Mouse (Mus musculus) lung, embryonic 16.5 days (tissue): ENCODE measurements around the gene St6galnac3. TPM values are rescaled to one million over a fixed set of nuclear protein-coding genes. Genes with fewer than 3 reads are reported as not detected.

ENCODE experiments used
- ATAC-seq: fragments of 200-750 bp; cut with Nextera tagmentation; 2 replicates; pipeline ENCODE4 v1.8.0; 2017; ENCODE audit warnings: low read depth, mild to moderate bottlenecking, moderate library complexity
- H3K27ac ChIP-seq: fragments of 300-500 bp; sonication (generic); 2 replicates; pipeline ENCODE4 v1.5.1; 2014; ENCODE audit warnings: mild to moderate bottlenecking, control low read depth, low read length
- H3K27me3 ChIP-seq: fragments of 300-500 bp; sonication (generic); 2 replicates; pipeline ENCODE4 v1.6.1; 2014; ENCODE audit warnings: low read depth, low read length, mixed read lengths; ENCODE audit not compliant: control insufficient read depth, insufficient read depth
- H3K36me3 ChIP-seq: fragments of 300-500 bp; sonication (generic); 2 replicates; pipeline ENCODE4 v1.6.1; 2014; ENCODE audit warnings: low read length; ENCODE audit not compliant: control insufficient read depth, insufficient read depth
- H3K4me1 ChIP-seq: fragments of 300-500 bp; sonication (generic); replicated peaks from 2 replicates; pipeline ENCODE4 v1.6.1; 2014; ENCODE audit warnings: low read length, mixed read lengths; ENCODE audit not compliant: control insufficient read depth, insufficient read depth
- H3K4me2 ChIP-seq: fragments of 300-500 bp; sonication (generic); 2 replicates; pipeline ENCODE4 v1.6.1; 2014; ENCODE audit warnings: low read depth, low read length, control low read depth
- H3K4me3 ChIP-seq: fragments of 300-500 bp; sonication (generic); 2 replicates; pipeline ENCODE4 v1.5.1; 2014; ENCODE audit warnings: mild to moderate bottlenecking, low read length, control low read depth
- H3K9ac ChIP-seq: fragments of 300-500 bp; sonication (generic); 2 replicates; pipeline ENCODE4 v1.6.1; 2014; ENCODE audit warnings: low read length, control low read depth
- H3K9me3 ChIP-seq: fragments of 300-500 bp; sonication (generic); 2 replicates; pipeline ENCODE4 v1.6.1; 2016; ENCODE audit warnings: low read length; ENCODE audit not compliant: control insufficient read depth
- WGBS: fragments of 180-500 bp; shearing (Covaris S2); extraction: QIAGEN DNeasy Blood & Tissue Kit; methylation state at CpG from one replicate; pipeline ENCODE4 v1.1.7; 2014; 5-methylcytosine and 5-hydroxymethylcytosine counted together
- microRNA-seq: library from miRNA; unstranded; fragments of <30 nt; microRNA quantifications from one replicate; pipeline ENCODE4, GENCODE M21; 2016
- polyA plus RNA-seq: library from polyadenylated mRNA; unstranded; fragments of >200 nt; fragmentation: Nextera tagmentation; extraction: Ambion mirVana; gene quantifications from 2 replicates; pipeline ENCODE4 v1.2.1, GENCODE M21; 2015

The St6galnac3 gene
- polyA plus RNA-seq, 1 experiment from 2014 or later, result 28.4 TPM

DNA sequence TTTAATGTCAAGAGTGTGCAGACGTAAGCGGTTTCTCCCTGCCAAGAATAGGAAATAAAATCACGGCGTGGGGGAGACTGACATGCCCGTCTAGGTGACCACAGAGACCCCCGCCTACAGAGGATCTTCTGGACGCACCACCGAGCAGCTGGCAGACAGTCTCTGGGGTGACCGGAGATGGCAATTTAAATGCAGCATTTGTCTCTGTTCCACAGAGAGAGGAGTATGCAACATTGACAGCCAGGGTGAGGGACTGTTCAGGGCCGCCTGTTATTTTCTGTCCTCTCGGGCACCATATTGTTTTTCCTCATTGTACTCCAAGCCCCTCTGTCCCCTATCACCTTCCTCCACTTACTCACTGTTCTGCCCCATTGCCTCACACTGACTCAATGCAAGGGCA, 555.2 kb downstream of the St6galnac3 start:
- no peak for ATAC-seq
- Histone ChIP-seq H3K27ac (no peak overlapping the region), H3K9ac (no peak overlapping the region), H3K27me3 (no peaks in the 10 kb centered on the region), H3K4me2 (no peak overlapping the region), H3K4me3 (no peak overlapping the region), H3K36me3 (no peaks in the 10 kb centered on the region), H3K4me1 (no peaks in the 10 kb centered on the region), H3K9me3 (no peaks in the 10 kb centered on the region)
- WGBS, result 82% methylated on average over 11 of the region's 11 CpGs

DNA sequence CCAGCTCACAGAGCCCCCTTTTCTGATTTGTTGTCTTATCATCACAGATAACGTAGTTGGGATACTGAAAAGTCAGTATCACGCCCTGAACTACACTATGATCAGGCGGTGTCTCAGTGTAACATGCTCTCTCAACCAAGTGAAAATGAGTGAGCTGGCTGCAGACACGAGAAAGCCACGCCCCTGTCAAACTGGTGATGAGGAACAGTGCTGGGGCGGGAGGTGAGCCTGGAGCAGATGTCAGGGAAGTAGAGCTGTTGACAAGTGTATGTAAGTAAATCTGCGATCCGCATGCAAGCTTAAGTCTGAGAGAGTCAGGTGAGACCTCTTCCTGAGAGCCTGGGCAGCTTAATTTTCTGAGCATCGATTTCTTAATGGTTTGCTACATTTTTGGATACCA, 563.3 kb downstream of the St6galnac3 start:
- no peaks in the 10 kb centered on the region for H3K4me1 ChIP-seq
- ATAC-seq, result no peak
- 35% methylated on average over 9 of the region's 9 CpGs for WGBS
- H3K4me2 ChIP-seq, result no peak overlapping the region
- no peak overlapping the region for H3K4me3 ChIP-seq
- no peak overlapping the region for H3K27ac ChIP-seq
- no peaks in the 10 kb centered on the region for H3K36me3 ChIP-seq
- H3K27me3 ChIP-seq, result no peaks in the 10 kb centered on the region
- H3K9me3 ChIP-seq, result no peaks in the 10 kb centered on the region; the same call in 1 of the 2 replicates
- no peak overlapping the region for H3K9ac ChIP-seq

DNA sequence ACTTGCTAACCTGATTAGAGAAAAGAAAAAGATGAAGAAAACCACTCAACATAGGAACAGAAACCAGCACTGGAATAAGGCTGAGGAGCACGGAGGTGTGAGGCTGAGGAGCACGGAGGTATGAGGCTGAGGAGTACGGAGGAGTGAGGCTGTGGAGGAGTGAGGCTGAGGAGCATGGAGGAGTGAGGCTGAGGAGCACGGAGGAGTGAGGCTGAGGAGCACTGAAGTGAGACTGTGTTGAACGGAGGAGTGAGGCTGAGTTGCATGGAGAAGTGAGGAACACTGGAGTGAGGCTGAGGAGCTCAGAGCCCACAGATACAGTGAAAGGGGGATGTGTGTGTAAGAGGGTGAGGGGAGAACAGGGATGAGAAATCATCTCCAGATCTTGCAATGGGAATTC, 564.3 kb downstream of the St6galnac3 start:
- WGBS, result 86% methylated on average over 5 of the region's 5 CpGs
- Histone ChIP-seq H3K9me3 (no peaks in the 10 kb centered on the region; the same call in 1 of the 2 replicates), H3K27me3 (no peaks in the 10 kb centered on the region), H3K9ac (no peak overlapping the region), H3K4me1 (no peaks in the 10 kb centered on the region), H3K27ac (no peak overlapping the region), H3K4me2 (no peak overlapping the region), H3K4me3 (no peak overlapping the region), H3K36me3 (no peaks in the 10 kb centered on the region)
- ATAC-seq, result no peak

DNA sequence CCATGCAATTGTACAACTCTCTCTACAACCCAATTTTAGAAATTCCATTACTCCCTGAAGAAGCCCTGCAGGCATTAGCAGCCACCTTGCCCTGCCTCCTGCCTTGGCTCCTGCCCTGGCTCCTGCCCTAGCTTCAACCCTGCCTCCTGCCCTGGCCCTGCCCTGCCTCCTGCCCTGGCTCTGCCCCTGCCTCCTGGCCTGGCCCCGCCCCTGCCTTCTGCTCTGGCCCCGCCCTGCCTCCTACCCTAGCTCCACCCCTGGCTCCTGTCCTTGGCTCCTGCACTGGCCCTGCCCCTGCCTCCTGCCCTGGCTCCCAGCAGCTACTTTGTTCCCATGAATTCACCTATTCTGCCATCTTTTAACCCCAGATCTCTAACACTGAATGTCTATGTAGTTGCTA, 576.1 kb downstream of the St6galnac3 start:
- peak; percentile 86 for ATAC-seq
- Histone ChIP-seq H3K27me3 (no peaks in the 10 kb centered on the region), H3K9me3 (no peaks in the 10 kb centered on the region), H3K4me3 (no peak overlapping the region), H3K4me1 (no peaks in the 10 kb centered on the region), H3K27ac (no peak overlapping the region), H3K9ac (no peak overlapping the region), H3K36me3 (no peaks in the 10 kb centered on the region), H3K4me2 (no peak overlapping the region)
- 21% methylated on average over 2 of the region's 2 CpGs for WGBS

Small RNAs within 50 kb of the gene (microRNA-seq; reads per million reads assigned to microRNA genes)
- gene Gm27405, result not detected

Other genes with a start within 250 kb of the St6galnac3 start
- gene Asb17, start 119.0 kb upstream of the St6galnac3 start, polyA plus RNA-seq, result 0.09 TPM in 1 of 2 replicates, not detected in the other
- 0.06 and 0.08 TPM in 2 replicates for gene Msh4, start 181.0 kb upstream of the St6galnac3 start, polyA plus RNA-seq
- 45.7 and 46.4 TPM in 2 replicates for gene Rabggtb, start 187.8 kb upstream of the St6galnac3 start, polyA plus RNA-seq
- gene Acadm, start 219.5 kb upstream of the St6galnac3 start, polyA plus RNA-seq, result 72.6 and 72.7 TPM in 2 replicates
- 0.24 and 0.39 TPM in 2 replicates for gene Slc44a5, start 248.3 kb upstream of the St6galnac3 start, polyA plus RNA-seq